Mouse (Mus musculus): ENCODE measurements around the gene Fam170b.

DNA sequence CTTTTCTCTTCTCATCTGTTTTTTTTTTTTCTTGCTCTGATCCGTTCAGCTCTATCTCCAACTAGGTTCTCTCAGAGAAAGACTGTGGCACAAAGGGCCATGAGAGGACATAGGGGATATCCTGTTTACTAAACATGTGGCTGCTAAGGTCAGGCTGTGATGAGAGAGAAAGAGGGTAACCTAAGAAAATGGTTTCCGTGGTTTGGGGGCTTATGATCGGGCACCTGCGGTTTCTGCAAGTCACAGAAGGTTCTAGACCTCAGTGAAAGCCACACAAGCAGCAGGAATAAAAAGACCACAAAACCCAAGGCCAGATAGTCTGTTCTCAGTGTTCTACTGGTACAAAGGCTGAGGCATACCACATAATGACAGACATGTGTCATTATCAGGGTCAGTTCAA lies 35.4 kb upstream of the Fam170b start:
- TF ChIP-seq POLR2A (IDR thresholded peaks at IDR 0.05; ENCODE audit: low read depth, low read length) (no peak), CTCF (IDR thresholded peaks at IDR 0.05; ENCODE audit: borderline replicate concordance, insufficient read depth, low read length) (no peak)
